Mouse (Mus musculus): ENCODE measurements at regions not wholly inside any gene's neighbourhood (a gene's known extent, or its start where the extent isn't known, plus 50 kb on each side); places are given as distances from the start of the nearest gene placed in this dataset.
"Not testable (repeated sequence)": the region's sequence is repeated elsewhere in the genome, so short reads cannot be mapped to it uniquely, and the experiment has no call there.

DNA sequence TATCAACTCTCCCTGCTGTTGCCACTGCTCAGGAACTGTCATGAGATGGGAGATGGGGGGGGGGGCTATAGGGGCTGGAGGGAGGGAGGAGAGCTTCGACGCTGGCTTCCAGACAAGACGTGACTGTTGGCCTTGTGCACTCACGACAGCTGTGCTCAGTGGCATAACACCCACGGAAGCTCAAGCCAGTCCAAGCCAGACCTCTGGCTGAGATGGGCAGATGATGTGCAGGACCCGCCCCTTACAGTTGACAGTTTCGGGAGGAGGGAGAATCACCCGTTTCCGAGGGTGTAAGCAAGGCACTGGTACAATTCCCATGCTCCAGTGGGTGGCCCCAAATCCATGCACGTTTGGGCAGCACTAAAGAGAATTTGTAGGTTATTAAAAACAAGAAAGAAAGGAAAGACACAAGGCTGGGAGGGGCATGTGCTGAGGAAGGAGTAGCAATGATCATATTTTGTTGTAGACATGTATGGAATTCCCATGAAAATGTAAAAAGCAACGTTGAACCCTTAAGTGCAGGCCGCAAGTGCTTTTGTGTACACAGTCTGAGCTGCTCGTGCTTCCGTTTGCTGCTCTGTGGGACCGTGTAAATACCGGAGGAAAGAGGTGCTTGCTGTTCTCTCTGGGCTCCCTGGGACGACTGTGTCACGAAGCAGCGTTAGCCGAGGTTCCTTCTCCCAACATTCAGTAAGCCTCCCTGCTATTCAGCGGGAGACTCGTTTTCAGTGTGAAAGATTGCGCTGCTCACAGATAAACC lies 188.2 kb upstream of the Serp2 start:
- no peak for DNase-seq

- DNase-seq = no peak
Observed at GRCm38 (mm10) chr14:76742297-76742696, 185.6 kb upstream of the Serp2 start.

DNA sequence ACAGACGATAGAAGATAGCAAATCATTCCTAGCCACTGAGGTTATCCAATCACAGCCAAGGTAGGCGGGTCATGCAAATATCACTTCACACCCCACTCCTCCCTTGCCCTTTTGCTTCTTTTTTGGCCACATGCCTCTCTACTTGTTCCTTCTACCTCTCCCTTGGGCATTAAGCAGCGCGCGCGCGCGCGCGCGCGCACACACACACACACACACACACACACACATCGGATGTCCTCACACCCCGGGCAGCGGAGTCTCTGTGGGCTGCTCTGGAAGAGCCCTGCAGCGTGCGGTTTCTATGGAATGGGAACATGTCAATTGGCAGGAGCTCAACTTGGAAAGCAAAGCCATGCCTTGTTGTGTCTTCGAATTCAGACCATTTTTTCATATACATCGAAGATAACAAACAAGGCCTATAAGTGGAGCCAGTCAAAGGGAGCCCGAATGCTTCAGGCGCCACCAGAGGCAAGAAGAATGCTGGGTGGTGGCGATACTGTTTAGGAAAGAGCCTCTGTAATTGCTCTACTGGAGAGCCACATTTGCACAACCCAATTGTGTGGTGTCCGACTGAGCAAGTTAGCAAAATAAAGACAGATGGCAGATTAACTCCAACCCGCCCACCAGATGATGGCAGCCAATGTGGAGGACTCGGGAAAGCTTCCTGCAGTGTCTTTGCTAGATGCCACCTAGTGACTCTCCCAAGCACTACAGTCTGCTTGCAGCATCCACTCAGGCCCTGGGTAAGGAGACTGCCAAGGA lies 183.3 kb upstream of the Serp2 start:
- DNase-seq = no peak

GRCm38 (mm10) chr14:76735997-76736396 lies 179.3 kb upstream of the Serp2 start:
- DNase-seq = no peak

- no peak for DNase-seq
Observed at GRCm38 (mm10) chr14:76735107-76735506, 178.4 kb upstream of the Serp2 start.

DNA sequence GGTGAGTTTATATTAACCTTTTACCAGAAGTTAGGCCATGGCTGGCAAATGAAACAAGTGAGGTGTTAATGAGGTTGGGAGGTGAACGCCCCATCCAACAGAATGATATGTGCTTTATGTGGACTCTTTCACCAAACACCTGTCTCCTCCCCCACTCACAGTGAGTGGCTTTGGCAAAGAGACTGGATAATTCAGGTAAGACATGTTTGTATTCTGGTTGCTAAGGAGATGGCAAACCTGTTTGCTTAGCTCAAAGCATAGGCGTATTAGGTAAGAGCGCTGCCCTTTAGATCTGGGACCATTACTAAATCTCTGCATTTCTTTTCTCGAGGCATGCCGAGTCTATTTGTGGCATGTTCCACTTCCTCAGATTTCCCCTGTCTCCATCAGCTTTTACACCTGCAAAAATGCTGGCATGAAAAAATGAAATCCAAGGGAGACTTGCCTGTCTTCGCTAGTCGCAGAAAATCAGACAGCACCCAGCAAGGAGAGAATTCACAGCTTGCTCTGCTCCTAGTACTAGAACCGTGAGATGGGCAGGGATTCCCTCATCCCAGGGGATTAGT lies 176.7 kb upstream of the Serp2 start:
- no peak for DNase-seq

- no peak for DNase-seq
Observed at GRCm38 (mm10) chr14:76731096-76731986, 174.7 kb upstream of the Serp2 start.

- DNase-seq = no peak
Observed at GRCm38 (mm10) chr14:76725844-76726243, 169.2 kb upstream of the Serp2 start.

GRCm38 (mm10) chr14:76725231-76725630 lies 168.5 kb upstream of the Serp2 start:
- DNase-seq = not testable (repeated sequence)

GRCm38 (mm10) chr14:76724826-76725225 lies 168.1 kb upstream of the Serp2 start:
- no peak for DNase-seq

- no peak for DNase-seq
Observed at GRCm38 (mm10) chr14:76724395-76724794, 167.7 kb upstream of the Serp2 start.

DNA sequence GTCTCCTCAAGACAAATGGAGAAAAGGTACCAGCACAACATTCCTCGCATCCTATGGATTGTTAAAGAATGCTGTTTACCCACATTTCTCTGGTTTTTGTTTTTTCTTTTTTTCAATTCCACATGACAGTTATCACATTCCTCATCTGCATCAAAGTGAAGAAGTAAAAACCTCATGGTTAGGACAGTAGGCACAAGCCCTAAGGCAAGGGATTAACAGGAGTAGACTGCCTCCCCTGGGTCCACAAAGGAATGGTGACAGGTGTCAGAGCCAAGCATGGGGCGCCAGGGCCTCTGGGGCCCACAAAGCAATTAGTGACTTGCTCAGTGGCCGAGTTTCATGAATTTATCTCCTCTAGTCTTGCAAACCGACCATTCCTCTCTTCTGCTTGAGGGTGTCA lies 166.9 kb upstream of the Serp2 start:
- DNase-seq = no peak

- DNase-seq = no peak
Observed at GRCm38 (mm10) chr14:76722297-76722696, 165.6 kb upstream of the Serp2 start.

DNA sequence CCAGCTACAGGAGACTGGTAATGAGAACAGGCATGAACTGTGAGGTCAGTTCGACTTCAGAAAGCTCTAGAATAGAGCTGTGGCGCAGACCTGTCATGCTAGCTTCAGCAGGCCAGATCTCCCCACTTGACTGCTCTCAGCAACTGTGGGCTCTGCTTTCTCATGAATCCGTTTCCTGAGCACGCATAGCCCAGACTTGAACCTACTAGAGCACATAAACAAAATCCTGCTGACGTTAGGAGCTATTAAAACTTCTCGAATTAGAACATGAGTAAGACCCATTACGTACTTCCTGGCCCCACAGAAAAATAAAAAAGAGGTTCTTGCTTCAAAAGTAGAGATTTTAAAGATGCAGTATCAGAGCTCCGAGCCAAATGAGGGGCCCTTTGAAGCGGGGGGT lies 165.1 kb upstream of the Serp2 start:
- no peak for DNase-seq

DNA sequence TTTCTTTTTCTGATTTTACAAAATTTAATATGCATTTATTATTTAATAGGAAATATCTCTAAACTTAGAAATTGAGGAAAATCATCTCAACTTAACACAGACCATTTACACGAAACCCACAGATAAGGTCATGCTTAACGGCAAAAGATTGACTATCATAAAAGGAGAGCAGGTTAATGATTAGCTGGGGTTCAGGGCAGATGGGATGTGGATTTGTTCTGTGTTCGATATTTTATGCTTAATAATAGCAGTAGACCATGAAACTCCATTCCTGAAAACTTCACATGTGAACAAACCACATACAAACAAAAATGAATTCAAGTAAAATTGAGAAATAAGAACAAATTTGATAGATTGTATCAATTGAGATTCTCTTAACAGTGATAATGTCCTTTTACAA lies 160.4 kb upstream of the Serp2 start:
- DNase-seq = no peak

- DNase-seq = no peak
Observed at GRCm38 (mm10) chr14:76714727-76715126, 158.0 kb upstream of the Serp2 start.

DNA sequence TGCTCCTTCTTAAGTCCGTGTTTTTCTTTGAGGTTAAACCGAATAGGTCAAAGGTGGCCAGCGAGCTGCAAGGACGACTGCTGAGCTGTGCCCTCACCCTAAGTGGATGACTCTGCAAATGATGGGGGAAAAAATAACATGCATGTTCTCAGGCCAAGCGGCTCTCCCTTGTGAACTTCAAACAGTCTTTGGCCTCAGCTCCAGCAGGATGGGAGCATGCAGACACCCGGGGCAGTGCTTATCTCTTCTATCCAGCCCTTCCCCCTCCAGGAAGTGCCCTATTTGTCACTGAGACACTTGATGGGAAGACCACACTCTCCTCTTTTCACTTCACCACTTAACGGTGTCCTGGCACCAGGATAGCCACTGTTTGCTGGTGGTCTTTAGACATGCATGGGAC lies 157.3 kb upstream of the Serp2 start:
- DNase-seq = no peak

DNA sequence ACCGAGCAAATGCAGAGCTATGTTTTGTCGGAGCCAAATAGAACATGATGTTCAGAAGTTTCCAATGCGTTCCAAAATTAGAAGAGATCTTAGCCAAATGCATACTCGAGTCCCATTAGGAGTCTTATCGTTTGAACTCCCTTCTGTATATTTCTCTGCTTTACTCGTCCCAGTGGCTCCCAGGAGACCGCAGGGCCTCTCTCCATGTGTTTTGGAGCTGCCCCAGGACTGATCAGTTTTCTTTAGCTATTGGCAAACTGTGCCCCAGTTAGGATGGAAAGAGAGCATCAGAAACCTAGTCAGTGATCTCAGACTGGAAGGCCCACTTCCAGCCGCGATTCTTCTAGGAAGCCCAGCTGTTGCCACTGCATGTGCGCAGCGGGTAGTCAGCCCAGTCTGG lies 152.0 kb upstream of the Serp2 start:
- DNase-seq = no peak

- no peak for DNase-seq
Observed at GRCm38 (mm10) chr14:76703373-76703764, 146.7 kb upstream of the Serp2 start.

- DNase-seq = no peak
Observed at GRCm38 (mm10) chr14:76702709-76703372, 146.2 kb upstream of the Serp2 start.

GRCm38 (mm10) chr14:76701911-76702708 lies 145.4 kb upstream of the Serp2 start:
- no peak for DNase-seq

DNA sequence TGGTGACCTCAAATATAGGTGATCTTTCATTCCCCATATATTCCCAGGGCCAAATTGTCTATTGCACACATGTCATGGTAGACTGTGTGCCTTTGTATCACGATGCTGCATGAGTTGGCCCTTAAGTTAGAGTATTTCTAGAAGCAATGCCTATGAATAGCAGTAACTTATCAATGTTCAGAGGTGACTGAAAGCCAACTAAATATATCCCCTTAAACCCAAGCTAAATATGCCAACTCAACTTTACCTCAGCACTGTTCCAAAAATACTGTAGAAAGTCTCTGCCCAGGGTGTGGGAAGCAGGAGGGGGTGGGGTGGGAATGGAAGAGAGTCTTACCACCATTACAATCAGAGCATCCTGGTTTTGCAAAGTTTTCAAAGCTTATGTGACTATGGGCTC lies 144.6 kb upstream of the Serp2 start:
- no peak for DNase-seq

Data from spleen, adult 18-20 months (tissue).